Mouse (Mus musculus): ENCODE measurements around the gene Fbxl13.

GRCm38 (mm10) chr5:21500941-21501340, 144.5 kb downstream of the Fbxl13 start:
- TF ChIP-seq CTCF (IDR thresholded peaks at IDR 0.05; ENCODE audit: low read depth), result no peak
- TF ChIP-seq EP300 (IDR thresholded peaks at IDR 0.05; ENCODE audit: low read depth), result no peak

Data from liver, embryonic 14.5 days (tissue).